Comparison of ENCODE assay signal across 8 mouse cellular contexts in genomic region chr12:53300964-53301363, GRCm38 (mm10). TPM values are rescaled to one million over a fixed set of nuclear protein-coding genes. Genes with fewer than 3 reads are reported as not detected.
A peak's percentile ranks its signal among the peaks of the same experiment; 100 is the strongest.
DNase-seq lines count a peak whose midpoint lies in the region; ATAC-seq and TF ChIP-seq lines count a peak whose summit lies in the region.

No protein-coding gene starts in this region.

- no peak overlapping the region for H3K4me3 ChIP-seq in heart, embryonic 10.5 days
- H3K4me3 ChIP-seq in heart, embryonic 12.5 days, result no peak overlapping the region
- no peak overlapping the region for H3K4me3 ChIP-seq in cortical plate, adult 2 months (ENCODE audit: insufficient read depth, low read length)
- no peak overlapping the region for H3K4me3 ChIP-seq in limb, embryonic 14.5 days (replicated peaks; ENCODE audit: low read length)
- H3K4me3 ChIP-seq in forebrain, embryonic 13.5 days, result no peak overlapping the region

- TF ChIP-seq CTCF in cortical plate, adult 2 months (IDR thresholded peaks at IDR 0.05; ENCODE audit: extremely low read depth, insufficient read depth, low read length), result peak; percentile 43

- 50% methylated on average over 2 of the region's 2 CpGs for WGBS in heart, embryonic 10.5 days
- 46% methylated on average over 2 of the region's 2 CpGs for WGBS in heart, embryonic 12.5 days
- WGBS in limb, embryonic 14.5 days, result 40% methylated on average over 2 of the region's 2 CpGs
- WGBS in forebrain, embryonic 13.5 days, result 50% methylated on average over 2 of the region's 2 CpGs

- DNase-seq in heart, embryonic 10.5 days (ENCODE audit: low spot score), result peak; percentile 75
- DNase-seq in right cerebral cortex, adult 18-20 months, result peak; percentile 36
- no peak for DNase-seq in right cerebral cortex, postnatal 36 days (ENCODE audit: low spot score in 2 of 2)
- DNase-seq in limb, embryonic 14.5 days (ENCODE audit: low spot score), result peak; percentile 49
- DNase-seq in T-cell, adult 2 months (ENCODE audit: low spot score), result no peak

- no peak overlapping the region for H3K27ac ChIP-seq in heart, embryonic 10.5 days
- H3K27ac ChIP-seq in heart, embryonic 12.5 days (ENCODE audit: poor library complexity, severe bottlenecking), result no peak overlapping the region
- no peak overlapping the region for H3K27ac ChIP-seq in cortical plate, adult 2 months (ENCODE audit: insufficient read depth, low read length)
- no peak overlapping the region for H3K27ac ChIP-seq in limb, embryonic 14.5 days (replicated peaks; ENCODE audit: low read depth, low read length)
- H3K27ac ChIP-seq in forebrain, embryonic 13.5 days, result no peak overlapping the region

- no peak overlapping the region for H3K4me2 ChIP-seq in heart, embryonic 12.5 days
- no peak overlapping the region for H3K4me2 ChIP-seq in limb, embryonic 14.5 days (replicated peaks; ENCODE audit: low read depth, low read length, severe bottlenecking)
- no peak overlapping the region for H3K4me2 ChIP-seq in forebrain, embryonic 13.5 days

- H3K4me1 ChIP-seq in heart, embryonic 10.5 days, result peaks cover 10% of the 10 kb centered on the region
- H3K4me1 ChIP-seq in heart, embryonic 12.5 days (replicated peaks), result peaks cover under 1% of the 10 kb centered on the region
- peaks cover 6% of the 10 kb centered on the region; the same call in 1 of the 2 replicates for H3K4me1 ChIP-seq in cortical plate, adult 2 months (ENCODE audit: control insufficient read depth, insufficient read depth, low read length)
- peaks cover 9% of the 10 kb centered on the region for H3K4me1 ChIP-seq in limb, embryonic 14.5 days (ENCODE audit: control insufficient read depth, insufficient read depth, low read length)
- peaks cover 56% of the 10 kb centered on the region for H3K4me1 ChIP-seq in forebrain, embryonic 13.5 days

- no peaks in the 10 kb centered on the region for H3K9me3 ChIP-seq in heart, embryonic 10.5 days
- H3K9me3 ChIP-seq in heart, embryonic 12.5 days (replicated peaks), result no peaks in the 10 kb centered on the region
- no peaks in the 10 kb centered on the region for H3K9me3 ChIP-seq in limb, embryonic 14.5 days (ENCODE audit: control insufficient read depth, low read length)
- no peaks in the 10 kb centered on the region for H3K9me3 ChIP-seq in forebrain, embryonic 13.5 days (replicated peaks)

- peaks cover 14% of the 10 kb centered on the region; the same call in 1 of the 2 replicates for H3K27me3 ChIP-seq in heart, embryonic 10.5 days (ENCODE audit: insufficient read depth, poor library complexity, severe bottlenecking)
- peaks cover 43% of the 10 kb centered on the region for H3K27me3 ChIP-seq in heart, embryonic 12.5 days (replicated peaks)
- no peaks in the 10 kb centered on the region for H3K27me3 ChIP-seq in limb, embryonic 14.5 days (ENCODE audit: control insufficient read depth, insufficient read depth, low read length)
- no peaks in the 10 kb centered on the region for H3K27me3 ChIP-seq in forebrain, embryonic 13.5 days

- no peak for TF ChIP-seq POLR2A in cortical plate, adult 2 months (IDR thresholded peaks at IDR 0.05; ENCODE audit: extremely low read depth, insufficient read depth, low read length)
- no peak for TF ChIP-seq POLR2A in limb, embryonic 14.5 days (IDR thresholded peaks at IDR 0.05; ENCODE audit: borderline replicate concordance, extremely low read depth, insufficient read depth, insufficient read length)

- no peak for ATAC-seq in heart, embryonic 12.5 days (ENCODE audit: insufficient number of reproducible peaks, low FRiP score)
- ATAC-seq in limb, embryonic 14.5 days (ENCODE audit: low FRiP score, low read depth), result no peak
- no peak for ATAC-seq in forebrain, embryonic 13.5 days

- no peaks in the 10 kb centered on the region for H3K36me3 ChIP-seq in heart, embryonic 10.5 days
- H3K36me3 ChIP-seq in heart, embryonic 12.5 days, result no peaks in the 10 kb centered on the region
- no peaks in the 10 kb centered on the region for H3K36me3 ChIP-seq in limb, embryonic 14.5 days (ENCODE audit: control insufficient read depth, insufficient read depth, low read length)
- no peaks in the 10 kb centered on the region for H3K36me3 ChIP-seq in forebrain, embryonic 13.5 days (ENCODE audit: poor library complexity, severe bottlenecking)

- H3K9ac ChIP-seq in heart, embryonic 12.5 days, result no peak overlapping the region
- no peak overlapping the region for H3K9ac ChIP-seq in limb, embryonic 14.5 days (ENCODE audit: low read depth, low read length, severe bottlenecking)
- no peak overlapping the region for H3K9ac ChIP-seq in forebrain, embryonic 13.5 days

RNA-seq across cellular contexts. Expression of gene Npas3, which starts 52.5 kb away (rescaled TPM):
- 0.54 and 1.8 TPM in 2 replicates for polyA plus RNA-seq in heart, embryonic 10.5 days (2016; fragmentation: Nextera tagmentation; extraction: Ambion mirVana)
- 1.8 and 1.9 TPM in 2 replicates for polyA plus RNA-seq in heart, embryonic 12.5 days (2016; fragmentation: Nextera tagmentation; extraction: Ambion mirVana)
- polyA plus RNA-seq in cortical plate, adult 2 months (2012; rRNA removed), result 7.9 and 8.6 TPM in 2 replicates
- polyA plus RNA-seq in limb, embryonic 14.5 days (2012; rRNA removed), result 5.3 and 6.4 TPM in 2 replicates
- 5.9 and 9.1 TPM in 2 replicates for polyA plus RNA-seq in limb, embryonic 14.5 days (2014; fragmentation: Nextera tagmentation; extraction: Ambion mirVana)
- polyA plus RNA-seq in forebrain, embryonic 13.5 days (2015; fragmentation: Nextera tagmentation; extraction: Ambion mirVana), result 16.8 and 17.8 TPM in 2 replicates

Comparison
In these comparisons a context has a peak if more than half of its experiments do, and no peak if none do; other contexts are left out.
1. DNase-seq: peak in heart, embryonic 10.5 days (single experiment), right cerebral cortex, adult 18-20 months (single experiment) and limb, embryonic 14.5 days (single experiment); none in right cerebral cortex, postnatal 36 days (0 of 2) and T-cell, adult 2 months (single experiment).